Mouse (Mus musculus) ES-E14 (cell line): Measurements from ENCODE around the gene Sh2b2. TPM values are rescaled to one million over a fixed set of nuclear protein-coding genes. Genes with fewer than 3 reads are reported as not detected.

Source experiments
- DNase-seq: peaks from one replicate; pipeline ENCODE4 v3.0.0-alpha.2; 2013; ENCODE audit warnings: low read depth, low spot score
- H3K27ac ChIP-seq: 2 replicates; pipeline ENCODE4 v1.5.1; 2012; ENCODE audit warnings: low read depth, mild to moderate bottlenecking, low read length, moderate library complexity, mixed read lengths; ENCODE audit not compliant: poor library complexity, insufficient read depth, severe bottlenecking
- H3K36me3 ChIP-seq: 2 replicates; pipeline ENCODE4 v1.6.1; 2012; ENCODE audit warnings: mild to moderate bottlenecking, low read length, moderate library complexity, mixed read lengths; ENCODE audit not compliant: control insufficient read depth, poor library complexity, insufficient read depth, severe bottlenecking
- H3K4me1 ChIP-seq, 2 experiments: fragments of 150-350 bp in 1 of 2; sonication (generic) in 1 of 2; 2 replicates each; pipeline ENCODE4 v1.6.1; 2012; ENCODE audit warnings: low read length in 2 of 2, mild to moderate bottlenecking in 1 of 2, mixed read lengths in 1 of 2; ENCODE audit not compliant: control insufficient read depth in 2 of 2, insufficient read depth in 2 of 2, poor library complexity in 1 of 2
- H3K4me3 ChIP-seq, 2 experiments: fragments of 150-350 bp in 1 of 2; sonication (generic) in 1 of 2; 2 replicates each; pipeline ENCODE4 v1.5.1; 2012; ENCODE audit warnings: low read length in 2 of 2, low read depth in 1 of 2, mild to moderate bottlenecking in 1 of 2, mixed read lengths in 1 of 2; ENCODE audit not compliant: insufficient read depth in 1 of 2, poor library complexity in 1 of 2, severe bottlenecking in 1 of 2
- H3K9ac ChIP-seq: 2 replicates; pipeline ENCODE4 v1.6.1; 2012; ENCODE audit warnings: low read depth, mild to moderate bottlenecking, low read length, mixed read lengths; ENCODE audit not compliant: poor library complexity, insufficient read depth, severe bottlenecking
- H3K9me3 ChIP-seq: fragments of 150-350 bp; sonication (generic); 2 replicates; pipeline ENCODE4 v1.6.1; 2012; ENCODE audit warnings: low read depth, mild to moderate bottlenecking, low read length; ENCODE audit not compliant: control insufficient read depth, insufficient read depth
- CHD2 ChIP-seq: IDR thresholded peaks from 2 replicates; pipeline ENCODE4 v1.6.1; 2014; ENCODE audit warnings: mild to moderate bottlenecking, low read depth, low read length, inconsistent platforms
- HCFC1 ChIP-seq: IDR thresholded peaks from 2 replicates; pipeline ENCODE4 v1.6.1; 2012; ENCODE audit warnings: low read length, inconsistent platforms, borderline replicate concordance; ENCODE audit not compliant: insufficient read depth
- MAFK ChIP-seq: IDR thresholded peaks from 2 replicates; pipeline ENCODE4 v1.6.1; 2014; ENCODE audit warnings: mild to moderate bottlenecking, low read depth, low read length, inconsistent platforms; ENCODE audit not compliant: insufficient read depth
- ZC3H11A ChIP-seq: IDR thresholded peaks from 2 replicates; pipeline ENCODE4 v1.6.1; 2012; ENCODE audit warnings: low read depth, mild to moderate bottlenecking, inconsistent platforms, low read length, borderline replicate concordance
- ZNF384 ChIP-seq: IDR thresholded peaks from 2 replicates; pipeline ENCODE4 v1.6.1; 2012; ENCODE audit warnings: low read depth, low read length, inconsistent platforms
- in situ Hi-C, 2 experiments: fragments of 600-800 bp; cut with MboI; formaldehyde crosslinking; loops; one replicate each; pipeline ENCODE4 v1.15.1; 2025; ENCODE audit warnings: low sequenced_read_pairs in 2 of 2, inconsistent platforms in 1 of 2; ENCODE audit not compliant: unreplicated experiment in 2 of 2
- total RNA-seq: library from RNA; depleted of rRNA; stranded (reverse); fragments of 300-350 nt; gene quantifications from 2 replicates; pipeline ENCODE4 v1.2.3, GENCODE M21; 2012

The Sh2b2 gene
- total RNA-seq, 1 experiment = 3.3 TPM

- Histone ChIP-seq H3K4me1 (peaks cover 0 to 3% of the 10 kb centered on the region in 2 experiments; a peak in 1 of 4 replicates), H3K9ac (no peak overlapping the region)
- in situ Hi-C loops = no loop called here
Observed at GRCm38 (mm10) chr5:136173606-136174463, 72.5 kb downstream of the Sh2b2 start.

GRCm38 (mm10) chr5:136172939-136173338 lies 73.4 kb downstream of the Sh2b2 start:
- no peak for DNase-seq
- peaks cover 0 to 3% of the 10 kb centered on the region in 2 experiments; a peak in 1 of 4 replicates for H3K4me1 ChIP-seq
- no peak overlapping the region for H3K27ac ChIP-seq
- no peaks in the 10 kb centered on the region for H3K9me3 ChIP-seq
- H3K9ac ChIP-seq = no peak overlapping the region
- in situ Hi-C loops = no loop called here
- TF ChIP-seq ZNF384 (0 out of 2 replicates have a peak, but pooled peaks have one; percentile 13), CHD2 (no peak), ZC3H11A (no peak)
- no peak overlapping the region for H3K4me3 ChIP-seq
- H3K36me3 ChIP-seq = 0 out of 2 replicates have a peak, but pooled peaks cover 1% of the 10 kb centered on the region

More at GRCm38 (mm10) chr5:136173606-136174463, 72.5 kb downstream of the Sh2b2 start:
- Histone ChIP-seq H3K36me3 (0 out of 2 replicates have a peak, but pooled peaks cover 6% of the 10 kb centered on the region), H3K9me3 (no peaks in the 10 kb centered on the region), H3K27ac (no peak overlapping the region), H3K4me3 (no peak overlapping the region)
- no peak for DNase-seq
- no peak for TF ChIP-seq CHD2
- no peak for TF ChIP-seq HCFC1
- no peak for TF ChIP-seq MAFK
- no peak for TF ChIP-seq ZNF384
- TF ChIP-seq ZC3H11A = no peak

GRCm38 (mm10) chr5:136171363-136172341 lies 74.7 kb downstream of the Sh2b2 start:
- TF ChIP-seq HCFC1 = no peak
- TF ChIP-seq ZNF384 = no peak
- TF ChIP-seq MAFK = no peak
- TF ChIP-seq ZC3H11A = no peak
- TF ChIP-seq CHD2 = no peak
- no peak for DNase-seq
- in situ Hi-C loops = no loop called here

GRCm38 (mm10) chr5:136170512-136171362 lies 75.6 kb downstream of the Sh2b2 start, which contains the start of gene Orai2:
Orai2 (minus strand) TSS chr5:136170713.
- no peak for DNase-seq
- in situ Hi-C loops = no loop called here
- no peaks in the 10 kb centered on the region for H3K9me3 ChIP-seq
- peaks cover 0 to 3% of the 10 kb centered on the region in 2 experiments; a peak in 1 of 4 replicates for H3K4me1 ChIP-seq
- H3K36me3 ChIP-seq = no peaks in the 10 kb centered on the region
- H3K9ac ChIP-seq = peak within 1 kb of the TSS; percentile 29; the same call in 1 of the 2 replicates
- peak within 1 kb of the TSS; percentile 54 to 67 for H3K4me3 ChIP-seq
- no peak within 1 kb of the TSS for H3K27ac ChIP-seq
- no peak for TF ChIP-seq ZNF384
- no peak for TF ChIP-seq HCFC1

More at GRCm38 (mm10) chr5:136171363-136172341, 74.7 kb downstream of the Sh2b2 start:
- no peak overlapping the region for H3K9ac ChIP-seq
- H3K4me1 ChIP-seq = peaks cover 0 to 3% of the 10 kb centered on the region in 2 experiments; a peak in 1 of 4 replicates
- no peak overlapping the region for H3K27ac ChIP-seq
- H3K36me3 ChIP-seq = no peaks in the 10 kb centered on the region
- H3K4me3 ChIP-seq = peak overlapping the region in 1 of 2 experiments; percentile 67; a peak in 1 of 4 replicates
- H3K9me3 ChIP-seq = no peaks in the 10 kb centered on the region
